Mouse (Mus musculus) neural tube, embryonic 13.5 days (tissue): ENCODE measurements at regions not wholly inside any gene's neighbourhood (a gene's known extent, or its start where the extent isn't known, plus 50 kb on each side); places are given as distances from the start of the nearest gene placed in this dataset.

Source experiments
- ATAC-seq: fragments of 200-750 bp; cut with Nextera tagmentation; 2 replicates; pipeline ENCODE4 v1.8.0; 2017; ENCODE audit warnings: low read depth, mild to moderate bottlenecking, moderate TSS enrichment, moderate library complexity
- H3K27ac ChIP-seq: fragments of 300-500 bp; sonication (generic); replicated peaks from 2 replicates; pipeline ENCODE4 v1.5.1; 2015; ENCODE audit warnings: moderate library complexity, mild to moderate bottlenecking, inconsistent platforms
- H3K27me3 ChIP-seq: fragments of 300-500 bp; sonication (generic); 2 replicates; pipeline ENCODE4 v1.6.1; 2015; ENCODE audit warnings: mild to moderate bottlenecking, inconsistent platforms
- H3K36me3 ChIP-seq: fragments of 300-500 bp; sonication (generic); 2 replicates; pipeline ENCODE4 v1.6.1; 2015; ENCODE audit warnings: mild to moderate bottlenecking, inconsistent platforms
- H3K4me1 ChIP-seq: fragments of 300-500 bp; sonication (generic); replicated peaks from 2 replicates; pipeline ENCODE4 v1.6.1; 2015; ENCODE audit warnings: inconsistent platforms
- H3K4me2 ChIP-seq: fragments of 300-500 bp; sonication (generic); 2 replicates; pipeline ENCODE4 v1.6.1; 2015; ENCODE audit warnings: inconsistent platforms, mild to moderate bottlenecking, moderate library complexity
- H3K4me3 ChIP-seq: fragments of 300-500 bp; sonication (generic); 2 replicates; pipeline ENCODE4 v1.5.1; 2015; ENCODE audit warnings: mild to moderate bottlenecking, inconsistent platforms
- H3K9ac ChIP-seq: fragments of 300-500 bp; sonication (generic); 2 replicates; pipeline ENCODE4 v1.6.1; 2015; ENCODE audit warnings: moderate library complexity, mild to moderate bottlenecking, inconsistent platforms
- H3K9me3 ChIP-seq: fragments of 300-500 bp; sonication (generic); 2 replicates; pipeline ENCODE4 v1.6.1; 2016; ENCODE audit warnings: inconsistent platforms
- WGBS: fragments of 180-500 bp; shearing (Covaris S2); methylation state at CpG from one replicate; pipeline ENCODE4 v1.1.7; 2015; 5-methylcytosine and 5-hydroxymethylcytosine counted together

DNA sequence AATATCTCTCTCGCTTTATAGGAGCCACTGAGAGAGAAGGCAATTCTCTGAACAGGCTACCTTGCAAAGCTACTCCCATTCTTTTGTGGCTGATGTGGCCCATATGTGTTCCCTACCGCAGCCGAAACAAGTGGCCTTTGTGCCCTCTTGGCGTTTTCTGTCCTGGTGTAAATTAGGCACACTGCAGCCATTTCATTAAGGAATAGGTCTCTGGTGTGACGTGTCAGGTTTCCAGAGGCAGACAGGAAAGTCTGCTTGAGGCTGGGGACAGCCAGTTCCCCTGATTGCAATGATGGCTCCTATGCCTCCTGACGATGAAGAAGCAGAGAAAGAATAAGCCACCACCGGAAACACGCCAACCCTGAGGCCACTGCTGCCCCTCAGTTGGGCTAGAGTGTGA, 59.3 kb upstream of the Bcor start:
- 48% methylated on average over 8 of the region's 8 CpGs for WGBS
- H3K27me3 ChIP-seq: no peaks in the 10 kb centered on the region
- H3K27ac ChIP-seq: no peak overlapping the region
- H3K36me3 ChIP-seq: no peaks in the 10 kb centered on the region
- no peak overlapping the region for H3K4me3 ChIP-seq
- no peak overlapping the region for H3K9ac ChIP-seq
- H3K9me3 ChIP-seq: no peaks in the 10 kb centered on the region
- H3K4me2 ChIP-seq: no peak overlapping the region
- no peaks in the 10 kb centered on the region for H3K4me1 ChIP-seq
- no peak for ATAC-seq

DNA sequence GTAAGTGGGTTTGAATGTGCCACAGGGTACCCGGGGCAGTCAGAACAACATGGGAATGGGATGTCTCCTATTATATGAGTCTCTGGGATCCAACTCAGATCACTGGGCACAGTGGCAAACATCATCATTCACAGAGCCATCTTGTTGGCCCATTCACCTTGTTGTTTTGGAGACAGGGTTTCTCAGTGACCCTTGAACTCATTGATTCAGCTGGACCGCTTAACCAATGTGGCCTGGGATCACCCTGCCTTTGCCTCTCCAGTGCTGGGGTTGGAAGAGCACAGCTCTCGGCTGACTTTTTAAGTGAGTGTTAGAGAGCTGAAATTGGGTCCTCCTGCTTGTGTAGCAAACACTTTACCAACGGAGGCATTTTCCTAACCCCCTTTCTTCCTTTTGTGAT, 64.2 kb upstream of the Bcor start:
- Histone ChIP-seq H3K4me3 (no peak overlapping the region), H3K36me3 (no peaks in the 10 kb centered on the region), H3K9ac (no peak overlapping the region), H3K4me2 (no peak overlapping the region), H3K27ac (no peak overlapping the region), H3K27me3 (0 out of 2 replicates have a peak, but pooled peaks cover 5% of the 10 kb centered on the region), H3K4me1 (peaks cover 17% of the 10 kb centered on the region; the same call in 1 of the 2 replicates), H3K9me3 (no peaks in the 10 kb centered on the region)
- 62% methylated on average over 4 of the region's 4 CpGs for WGBS
- no peak for ATAC-seq

DNA sequence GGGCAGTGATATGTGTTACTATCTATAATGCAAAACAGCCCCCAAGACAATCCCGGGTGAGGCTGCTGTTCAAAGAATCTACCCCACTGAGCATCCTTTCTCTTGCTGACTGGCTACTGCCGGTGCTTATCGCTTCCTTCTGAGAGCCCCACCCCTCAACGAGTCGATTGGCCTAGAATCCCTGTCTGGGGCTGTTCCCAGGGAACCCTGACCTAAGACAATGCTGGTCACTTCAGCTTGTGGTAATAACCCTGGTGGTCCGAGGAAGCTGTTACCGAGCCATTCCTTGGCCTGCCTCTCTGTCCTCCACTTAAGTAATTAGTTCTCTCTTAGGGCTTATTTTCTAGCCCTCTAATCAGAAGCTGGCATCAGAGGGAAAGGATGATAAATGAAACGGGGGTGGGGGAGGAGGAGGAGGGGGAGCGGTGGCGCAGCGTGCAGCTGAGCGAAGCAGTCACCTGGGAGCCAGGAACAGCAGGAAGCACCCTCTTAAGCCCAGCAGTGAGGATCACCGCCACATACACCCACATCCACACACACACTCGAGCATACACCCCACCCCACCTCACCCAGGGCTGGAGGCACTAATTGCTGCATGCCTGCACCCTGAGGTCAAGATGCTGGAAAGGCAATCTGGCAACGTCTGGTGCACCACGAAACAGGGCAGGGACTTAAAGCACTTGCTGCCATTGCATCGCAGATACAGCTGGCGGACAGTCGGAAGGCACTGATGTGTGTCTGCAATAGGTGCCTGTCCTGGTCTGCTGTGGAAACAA, 65.1 kb upstream of the Bcor start:
- H3K4me3 ChIP-seq: no peak overlapping the region
- peak overlapping the region; percentile 59 for H3K27ac ChIP-seq
- peak overlapping the region; percentile 52; the same call in 1 of the 2 replicates for H3K9ac ChIP-seq
- peak overlapping the region; percentile 45 for H3K4me2 ChIP-seq
- ATAC-seq: peak; percentile 84
- peaks cover 17% of the 10 kb centered on the region; the same call in 1 of the 2 replicates for H3K4me1 ChIP-seq
- no peaks in the 10 kb centered on the region for H3K9me3 ChIP-seq
- H3K36me3 ChIP-seq: no peaks in the 10 kb centered on the region
- H3K27me3 ChIP-seq: 0 out of 2 replicates have a peak, but pooled peaks cover 5% of the 10 kb centered on the region
- 11% methylated on average over 19 of the region's 19 CpGs for WGBS

DNA sequence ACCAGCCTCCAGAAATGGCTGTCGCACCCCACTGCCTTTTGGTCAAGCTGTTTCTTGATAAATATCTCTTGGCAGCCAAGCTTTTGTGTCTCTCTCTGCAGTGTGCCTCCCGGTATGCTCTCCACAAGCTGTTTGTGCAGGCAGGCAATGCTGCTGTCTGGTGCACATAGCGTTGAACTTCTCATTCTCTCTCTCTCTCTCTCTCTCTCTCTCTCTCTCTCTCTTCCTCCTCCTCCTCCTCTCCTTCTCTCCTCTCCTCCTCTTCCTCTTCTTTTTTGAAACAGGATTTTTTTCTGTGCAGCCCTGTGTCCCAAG, 65.7 kb upstream of the Bcor start:
- 0 out of 2 replicates have a peak, but pooled peaks cover 5% of the 10 kb centered on the region for H3K27me3 ChIP-seq
- H3K9ac ChIP-seq: peak overlapping the region; percentile 52; the same call in 1 of the 2 replicates
- peaks cover 17% of the 10 kb centered on the region; the same call in 1 of the 2 replicates for H3K4me1 ChIP-seq
- H3K9me3 ChIP-seq: no peaks in the 10 kb centered on the region
- peak; percentile 67 for ATAC-seq
- H3K4me2 ChIP-seq: peak overlapping the region; percentile 45
- H3K27ac ChIP-seq: peak overlapping the region; percentile 59
- H3K36me3 ChIP-seq: no peaks in the 10 kb centered on the region
- 18% methylated on average over 3 of the region's 3 CpGs for WGBS
- H3K4me3 ChIP-seq: no peak overlapping the region

DNA sequence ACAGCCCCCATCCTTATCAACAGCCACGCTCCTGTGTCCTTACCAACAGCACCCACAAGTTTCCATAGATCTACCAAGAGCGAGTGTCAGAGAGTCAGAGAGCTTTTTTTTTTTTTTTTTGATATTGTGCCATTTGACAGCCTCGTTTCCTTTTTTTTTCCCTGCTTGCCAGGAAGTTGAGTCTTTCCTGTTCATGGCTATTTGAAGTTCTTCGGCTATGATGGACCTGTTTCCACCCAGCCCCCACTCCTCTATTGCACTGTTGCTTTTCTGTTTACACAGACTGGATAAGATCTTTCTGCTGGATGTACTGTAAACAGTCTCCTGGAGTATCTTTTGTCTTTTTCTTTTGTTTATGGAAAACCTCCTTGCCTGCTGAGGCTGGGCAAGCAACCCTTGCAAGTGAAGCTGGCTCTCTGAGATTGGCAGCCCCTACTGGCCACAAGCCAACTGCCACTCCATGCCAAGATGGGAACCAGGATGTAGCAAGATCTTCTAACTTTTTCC, 80.4 kb upstream of the Bcor start:
- Histone ChIP-seq H3K27ac (no peak overlapping the region), H3K36me3 (no peaks in the 10 kb centered on the region), H3K27me3 (no peaks in the 10 kb centered on the region), H3K9me3 (no peaks in the 10 kb centered on the region), H3K4me2 (no peak overlapping the region), H3K4me3 (no peak overlapping the region), H3K4me1 (no peaks in the 10 kb centered on the region; the same call in 1 of the 2 replicates), H3K9ac (no peak overlapping the region)
- no peak for ATAC-seq
- WGBS: 75% methylated on average over 4 of the region's 4 CpGs

DNA sequence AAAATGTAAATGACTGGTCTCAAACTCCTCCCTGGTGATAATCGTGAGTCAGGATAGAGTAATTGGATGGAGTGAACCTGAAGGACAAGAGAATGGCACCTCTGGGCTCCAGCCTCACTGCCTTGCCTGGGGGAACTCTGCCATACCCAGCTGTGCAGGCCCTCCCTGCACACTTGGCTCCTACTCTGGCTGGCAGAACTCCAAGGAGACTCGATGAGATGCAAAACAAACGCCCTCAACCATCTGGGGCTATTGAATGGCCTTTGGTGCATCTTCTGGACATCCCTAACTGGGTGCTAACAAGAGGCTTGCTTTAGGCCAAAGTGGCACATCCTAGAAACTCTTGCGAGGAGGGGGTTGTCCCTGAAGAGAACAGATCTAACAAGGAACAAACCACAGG, 81.6 kb upstream of the Bcor start:
- H3K27me3 ChIP-seq: no peaks in the 10 kb centered on the region
- 53% methylated on average over 4 of the region's 4 CpGs for WGBS

DNA sequence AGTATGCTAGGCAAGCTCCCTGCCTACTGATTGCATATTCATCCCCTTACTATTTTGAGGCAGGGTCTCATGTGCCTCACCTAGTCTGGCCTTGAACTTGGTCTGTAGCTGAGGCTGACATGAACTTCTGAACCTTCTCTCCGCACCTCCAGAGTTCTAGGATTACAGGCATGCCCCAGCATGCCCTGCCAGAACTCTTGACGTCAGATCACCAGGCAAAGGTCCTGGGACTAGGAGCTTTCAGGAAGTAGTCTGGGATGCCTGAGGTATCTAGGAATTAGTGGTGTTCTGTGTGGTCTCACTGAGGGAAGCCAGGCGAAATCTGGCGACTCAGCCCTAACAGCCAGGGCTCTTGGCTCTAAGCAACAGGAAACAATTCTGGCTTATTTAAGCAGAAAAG, 88.9 kb upstream of the Bcor start:
- Histone ChIP-seq H3K27ac (no peak overlapping the region), H3K9ac (no peak overlapping the region), H3K4me1 (peaks cover 3% of the 10 kb centered on the region; the same call in 1 of the 2 replicates), H3K4me2 (no peak overlapping the region), H3K4me3 (no peak overlapping the region), H3K27me3 (no peaks in the 10 kb centered on the region), H3K9me3 (no peaks in the 10 kb centered on the region), H3K36me3 (no peaks in the 10 kb centered on the region)
- WGBS: 86% methylated on average over 4 of the region's 4 CpGs
- ATAC-seq: no peak

More for the DNA sequence above, 81.6 kb upstream of the Bcor start:
- no peak for ATAC-seq
- no peak overlapping the region for H3K4me3 ChIP-seq
- no peaks in the 10 kb centered on the region; the same call in 1 of the 2 replicates for H3K4me1 ChIP-seq
- H3K9ac ChIP-seq: no peak overlapping the region
- peak overlapping the region; percentile 18; the same call in 1 of the 2 replicates for H3K27ac ChIP-seq
- no peak overlapping the region for H3K4me2 ChIP-seq
- H3K36me3 ChIP-seq: no peaks in the 10 kb centered on the region
- H3K9me3 ChIP-seq: no peaks in the 10 kb centered on the region

DNA sequence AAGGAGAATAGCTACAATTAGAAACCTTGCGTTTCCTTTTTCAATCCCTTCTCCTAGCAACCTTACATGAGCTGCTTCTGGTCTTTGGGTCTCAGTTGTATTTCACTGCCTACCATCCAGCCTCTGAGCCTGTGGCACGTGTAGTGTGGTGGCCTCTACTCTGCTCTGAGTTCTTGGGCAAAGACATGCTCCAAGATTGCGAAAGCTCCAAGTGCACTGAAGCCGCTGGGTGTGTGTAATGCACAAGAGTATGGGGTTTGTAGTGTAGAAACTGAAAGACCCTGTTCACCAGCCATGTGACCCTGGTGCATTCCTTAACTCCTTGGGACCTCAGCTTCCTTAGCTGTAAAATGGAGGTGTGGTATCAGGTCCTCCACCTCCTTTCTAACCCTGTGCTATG, 89.8 kb upstream of the Bcor start:
- no peaks in the 10 kb centered on the region for H3K27me3 ChIP-seq
- H3K4me3 ChIP-seq: no peak overlapping the region
- no peaks in the 10 kb centered on the region for H3K36me3 ChIP-seq
- no peak overlapping the region for H3K27ac ChIP-seq
- H3K9ac ChIP-seq: no peak overlapping the region
- no peak for ATAC-seq
- no peak overlapping the region for H3K4me2 ChIP-seq
- H3K4me1 ChIP-seq: peaks cover 3% of the 10 kb centered on the region; the same call in 1 of the 2 replicates
- 79% methylated on average over 4 of the region's 4 CpGs for WGBS
- H3K9me3 ChIP-seq: no peaks in the 10 kb centered on the region

DNA sequence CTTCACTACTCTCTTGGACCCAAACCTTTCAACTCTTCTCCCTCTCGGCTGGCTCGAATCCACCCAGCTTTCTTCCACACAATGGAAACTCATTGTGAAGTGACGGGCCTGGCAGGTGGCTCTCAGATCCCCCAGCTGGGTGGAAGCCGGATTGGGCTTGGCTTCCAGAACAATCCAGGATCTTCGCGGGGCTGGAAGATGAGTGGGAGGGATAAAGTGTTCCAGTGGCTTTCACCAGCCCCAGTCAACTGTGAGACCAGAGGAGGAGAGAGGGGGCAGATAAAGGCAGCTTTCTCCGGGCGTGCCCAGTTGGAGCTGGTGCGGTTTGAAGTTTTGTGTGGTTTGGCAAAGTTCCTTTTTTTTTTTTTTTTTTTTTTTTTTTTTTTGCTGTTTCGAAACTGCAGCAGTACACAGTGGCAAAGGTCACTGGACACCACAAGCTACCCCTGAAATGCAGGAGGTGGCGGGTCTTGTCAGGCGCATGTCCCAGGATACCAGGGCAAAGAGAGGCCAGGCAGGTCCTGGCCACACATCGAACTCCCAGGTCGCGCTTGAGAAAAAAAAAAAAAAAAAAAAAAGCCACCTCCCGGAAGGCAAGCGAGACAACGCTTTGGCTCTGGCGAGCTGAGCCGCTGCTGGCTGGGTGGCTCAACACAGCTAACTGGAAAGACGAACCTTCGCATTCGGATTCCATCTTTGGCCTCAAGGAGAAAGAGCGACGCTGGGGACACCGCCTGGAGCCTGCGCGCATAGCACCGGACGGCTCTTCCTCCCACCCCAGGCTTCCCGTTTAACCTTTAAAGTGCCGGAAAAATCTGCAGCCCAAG, 91.9 kb upstream of the Bcor start:
- Histone ChIP-seq H3K27ac (no peak overlapping the region), H3K4me3 (peak overlapping the region; percentile 34), H3K9ac (peak overlapping the region; percentile 59), H3K9me3 (no peaks in the 10 kb centered on the region), H3K27me3 (no peaks in the 10 kb centered on the region), H3K4me2 (peak overlapping the region; percentile 56), H3K4me1 (peaks cover 3% of the 10 kb centered on the region; the same call in 1 of the 2 replicates), H3K36me3 (no peaks in the 10 kb centered on the region)
- peak; percentile 72 for ATAC-seq
- WGBS: 16% methylated on average over 31 of the region's 32 CpGs

DNA sequence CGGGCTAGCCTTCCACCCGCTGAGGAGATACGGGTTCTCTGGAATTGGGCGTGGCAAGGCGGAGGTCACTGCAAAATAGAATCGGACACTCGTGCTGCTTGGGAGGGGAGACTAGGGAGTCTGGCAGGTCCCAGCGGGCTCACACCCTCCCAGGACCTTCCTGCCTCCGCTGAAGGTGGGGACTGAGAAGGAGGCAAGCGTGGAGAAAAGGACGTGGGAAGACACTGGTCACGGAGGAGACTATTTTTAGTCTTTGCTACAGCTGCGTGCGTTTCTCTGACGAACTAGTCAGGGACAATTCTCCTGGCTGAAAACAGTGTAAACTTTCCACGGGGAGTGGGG, 92.5 kb upstream of the Bcor start:
- H3K9me3 ChIP-seq: no peaks in the 10 kb centered on the region
- no peaks in the 10 kb centered on the region for H3K27me3 ChIP-seq
- H3K4me1 ChIP-seq: peaks cover 3% of the 10 kb centered on the region; the same call in 1 of the 2 replicates
- H3K27ac ChIP-seq: no peak overlapping the region
- H3K4me2 ChIP-seq: peak overlapping the region; percentile 56
- peak overlapping the region; percentile 59 for H3K9ac ChIP-seq
- H3K36me3 ChIP-seq: no peaks in the 10 kb centered on the region
- peak; percentile 58 for ATAC-seq
- peak overlapping the region; percentile 34 for H3K4me3 ChIP-seq
- WGBS: 11% methylated on average over 16 of the region's 16 CpGs

DNA sequence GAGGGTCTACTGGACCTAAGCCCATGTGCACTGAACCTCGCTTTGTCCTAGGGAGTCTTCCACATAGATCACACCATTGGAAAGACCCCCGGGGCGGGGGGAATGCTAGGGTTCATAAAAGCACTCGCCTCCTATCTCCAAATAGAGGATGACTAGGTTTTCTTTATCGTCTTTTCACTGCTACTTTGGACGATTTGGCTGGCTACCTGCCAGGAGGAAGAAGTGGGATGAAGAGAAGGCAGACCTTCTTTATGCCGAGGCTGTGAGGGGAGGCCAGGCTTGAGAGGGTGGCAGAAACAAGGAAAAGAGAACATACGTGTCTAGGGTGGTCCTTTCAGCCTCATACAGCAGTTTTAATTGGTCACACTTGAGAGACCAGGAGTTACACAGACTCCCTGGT, 96.6 kb upstream of the Bcor start:
- H3K4me2 ChIP-seq: no peak overlapping the region
- ATAC-seq: no peak
- no peak overlapping the region for H3K27ac ChIP-seq
- H3K27me3 ChIP-seq: no peaks in the 10 kb centered on the region
- H3K9me3 ChIP-seq: no peaks in the 10 kb centered on the region
- peaks cover 3% of the 10 kb centered on the region; the same call in 1 of the 2 replicates for H3K4me1 ChIP-seq
- H3K9ac ChIP-seq: no peak overlapping the region
- H3K4me3 ChIP-seq: no peak overlapping the region
- 73% methylated on average over 8 of the region's 8 CpGs for WGBS
- no peaks in the 10 kb centered on the region for H3K36me3 ChIP-seq

DNA sequence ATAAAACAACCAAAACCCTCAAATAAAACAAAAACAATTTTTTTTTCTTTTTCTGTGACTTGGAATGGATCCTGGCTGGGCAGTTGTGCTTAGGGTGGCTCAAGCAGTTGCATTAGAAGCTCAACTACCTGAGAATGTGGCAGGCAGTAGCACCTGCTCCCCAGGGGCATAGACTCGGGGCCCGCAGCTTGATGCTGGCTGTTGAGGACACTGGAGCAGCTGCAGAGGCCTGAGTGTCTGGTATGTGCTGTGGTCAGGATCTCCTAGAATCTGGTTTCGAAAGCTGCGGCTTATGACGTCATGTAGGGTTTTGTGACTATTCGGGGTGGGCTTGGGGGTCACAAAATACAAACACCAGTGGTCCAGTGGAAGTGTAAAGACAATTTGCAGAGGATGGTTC, 103.7 kb upstream of the Bcor start:
- Histone ChIP-seq H3K9ac (no peak overlapping the region), H3K27me3 (no peaks in the 10 kb centered on the region), H3K4me1 (no peaks in the 10 kb centered on the region), H3K4me3 (no peak overlapping the region), H3K4me2 (no peak overlapping the region), H3K9me3 (no peaks in the 10 kb centered on the region), H3K27ac (no peak overlapping the region), H3K36me3 (no peaks in the 10 kb centered on the region)
- no peak for ATAC-seq
- WGBS: 77% methylated on average over 6 of the region's 6 CpGs
